Mouse (Mus musculus) liver, embryonic 11.5 days (tissue): Measurements from ENCODE around the gene Pfn2. TPM values are rescaled to one million over a fixed set of nuclear protein-coding genes. Genes with fewer than 3 reads are reported as not detected.
"Not testable (repeated sequence)": the region's sequence is repeated elsewhere in the genome, so short reads cannot be mapped to it uniquely, and the experiment has no call there.

ENCODE experiments used
- ATAC-seq: fragments of 200-750 bp; cut with Nextera tagmentation; replicated peaks from 2 replicates; pipeline ENCODE4 v1.8.0; 2017; ENCODE audit warnings: moderate number of reproducible peaks, mild to moderate bottlenecking, moderate TSS enrichment, moderate library complexity; ENCODE audit not compliant: low FRiP score
- DNase-seq: peaks from one replicate; pipeline ENCODE4 v3.0.0-alpha.2; 2017; ENCODE audit warnings: low spot score
- H3K27ac ChIP-seq: fragments of 300-500 bp; sonication (generic); 2 replicates; pipeline ENCODE4 v1.5.1; 2014; ENCODE audit warnings: mild to moderate bottlenecking, low read depth, low read length, control low read depth
- H3K27me3 ChIP-seq: fragments of 300-500 bp; sonication (generic); replicated peaks from 2 replicates; pipeline ENCODE4 v1.6.1; 2014; ENCODE audit warnings: low read length, mixed read lengths; ENCODE audit not compliant: control insufficient read depth, insufficient read depth
- H3K36me3 ChIP-seq: fragments of 300-500 bp; sonication (generic); 2 replicates; pipeline ENCODE4 v1.6.1; 2014; ENCODE audit warnings: mild to moderate bottlenecking, low read length, moderate library complexity, mixed read lengths; ENCODE audit not compliant: control insufficient read depth, insufficient read depth
- H3K4me1 ChIP-seq: fragments of 300-500 bp; sonication (generic); replicated peaks from 2 replicates; pipeline ENCODE4 v1.6.1; 2014; ENCODE audit warnings: low read length, mixed read lengths; ENCODE audit not compliant: control insufficient read depth, insufficient read depth
- H3K4me2 ChIP-seq: fragments of 300-500 bp; sonication (generic); 2 replicates; pipeline ENCODE4 v1.6.1; 2014; ENCODE audit warnings: mild to moderate bottlenecking, control low read depth, moderate library complexity
- H3K4me3 ChIP-seq: fragments of 300-500 bp; sonication (generic); 2 replicates; pipeline ENCODE4 v1.5.1; 2014; ENCODE audit warnings: low read depth, low read length, control low read depth
- H3K9ac ChIP-seq: fragments of 300-500 bp; sonication (generic); 2 replicates; pipeline ENCODE4 v1.6.1; 2014; ENCODE audit warnings: low read depth, low read length, control low read depth
- H3K9me3 ChIP-seq: fragments of 300-500 bp; sonication (generic); 2 replicates; pipeline ENCODE4 v1.6.1; 2016; ENCODE audit warnings: low read length, inconsistent platforms, mixed read lengths; ENCODE audit not compliant: control insufficient read depth
- WGBS: fragments of 180-500 bp; shearing (Covaris S2); extraction: QIAGEN DNeasy Blood & Tissue Kit; methylation state at CpG from one replicate; pipeline ENCODE4 v1.1.7; 2014; 5-methylcytosine and 5-hydroxymethylcytosine counted together
- polyA plus RNA-seq: library from polyadenylated mRNA; unstranded; fragments of >200 nt; fragmentation: Nextera tagmentation; extraction: Ambion mirVana; gene quantifications from 2 replicates; pipeline ENCODE4 v1.2.1, GENCODE M21; 2014

The Pfn2 gene
- polyA plus RNA-seq, 1 experiment from 2014 or later: 38.5 TPM

- Histone ChIP-seq H3K27ac (no peak overlapping the region), H3K4me2 (no peak overlapping the region), H3K4me1 (no peaks in the 10 kb centered on the region), H3K9me3 (no peaks in the 10 kb centered on the region), H3K36me3 (no peaks in the 10 kb centered on the region), H3K27me3 (no peaks in the 10 kb centered on the region), H3K4me3 (no peak overlapping the region), H3K9ac (no peak overlapping the region)
- DNase-seq (no peak), ATAC-seq (no peak)
- 91% methylated on average over 3 of the region's 3 CpGs for WGBS
Measured at GRCm38 (mm10) chr3:57825866-57826265, 22.0 kb downstream of the Pfn2 start.

GRCm38 (mm10) chr3:57815447-57815846 lies 32.4 kb downstream of the Pfn2 start:
- no peak for DNase-seq
- Histone ChIP-seq H3K9me3 (no peaks in the 10 kb centered on the region), H3K4me2 (no peak overlapping the region), H3K4me1 (no peaks in the 10 kb centered on the region), H3K9ac (no peak overlapping the region), H3K27ac (no peak overlapping the region), H3K36me3 (no peaks in the 10 kb centered on the region), H3K27me3 (no peaks in the 10 kb centered on the region), H3K4me3 (no peak overlapping the region)
- no peak for ATAC-seq
- WGBS: 82% methylated on average over 6 of the region's 6 CpGs

- ATAC-seq, H3K27me3 ChIP-seq, H3K4me1 ChIP-seq, H3K9me3 ChIP-seq, H3K36me3 ChIP-seq, H3K27ac ChIP-seq, H3K4me3 ChIP-seq, H3K4me2 ChIP-seq, DNase-seq, H3K9ac ChIP-seq: not testable (repeated sequence)
- 67% methylated on average over 6 of the region's 6 CpGs for WGBS
Measured at GRCm38 (mm10) chr3:57795071-57795470, 52.8 kb downstream of the Pfn2 start.

Other genes with a start within 250 kb of the Pfn2 start
- gene Commd2, start 196.4 kb downstream of the Pfn2 start, polyA plus RNA-seq: 69.7 and 70.6 TPM in 2 replicates
- not detected in 2 replicates for gene Ankub1, start 155.3 kb downstream of the Pfn2 start, polyA plus RNA-seq
- 42.8 and 43.4 TPM in 2 replicates for gene Rnf13, start 112.0 kb downstream of the Pfn2 start, polyA plus RNA-seq